Mouse (Mus musculus): ENCODE data around the gene Ddah1.

Ddah1 gene

GRCm38 (mm10) chr3:145758561-145759378 lies at the start of gene Ddah1:
TSS of gene Ddah1 (plus strand) at chr3:145758675.
- DNase-seq (ENCODE audit: low spot score in 2 of 2) = no peak

- DNase-seq (ENCODE audit: low spot score in 2 of 2) = no peak
These were observed 42.6 kb upstream of the Ddah1 start for GRCm38 (mm10) chr3:145715923-145716322.

GRCm38 (mm10) chr3:145719660-145720059 lies 38.8 kb upstream of the Ddah1 start:
- DNase-seq (ENCODE audit: low spot score in 2 of 2) = no peak

GRCm38 (mm10) chr3:145725078-145725477 lies 33.4 kb upstream of the Ddah1 start:
- DNase-seq (ENCODE audit: low spot score in 2 of 2) = no peak

GRCm38 (mm10) chr3:145728336-145728735 lies 30.1 kb upstream of the Ddah1 start:
- no peak for DNase-seq (ENCODE audit: low spot score in 2 of 2)

- DNase-seq (ENCODE audit: low spot score in 2 of 2) = no peak
These were observed 28.9 kb upstream of the Ddah1 start for GRCm38 (mm10) chr3:145729531-145729930.

- no peak for DNase-seq (ENCODE audit: low spot score in 2 of 2)
These were observed 28.4 kb upstream of the Ddah1 start for GRCm38 (mm10) chr3:145730092-145730491.

- DNase-seq (ENCODE audit: low spot score in 2 of 2) = no peak
These were observed 23.6 kb upstream of the Ddah1 start for GRCm38 (mm10) chr3:145734857-145735256.

GRCm38 (mm10) chr3:145736562-145736961 lies 21.9 kb upstream of the Ddah1 start:
- no peak for DNase-seq (ENCODE audit: low spot score in 2 of 2)

- no peak for DNase-seq (ENCODE audit: low spot score in 2 of 2)
These were observed 19.8 kb upstream of the Ddah1 start for GRCm38 (mm10) chr3:145738662-145739061.

- no peak for DNase-seq (ENCODE audit: low spot score in 2 of 2)
These were observed 18.6 kb upstream of the Ddah1 start for GRCm38 (mm10) chr3:145739904-145740303.

- no peak for DNase-seq (ENCODE audit: low spot score in 2 of 2)
These were observed 15.4 kb upstream of the Ddah1 start for GRCm38 (mm10) chr3:145743050-145743449.

- DNase-seq (ENCODE audit: low spot score in 2 of 2) = no peak
These were observed 14.9 kb upstream of the Ddah1 start for GRCm38 (mm10) chr3:145743476-145744027.

- DNase-seq (ENCODE audit: low spot score in 2 of 2) = no peak
These were observed 9.8 kb upstream of the Ddah1 start for GRCm38 (mm10) chr3:145748626-145749025.

GRCm38 (mm10) chr3:145756457-145756856 lies 2.0 kb upstream of the Ddah1 start:
- no peak for DNase-seq (ENCODE audit: low spot score in 2 of 2)

GRCm38 (mm10) chr3:145757177-145757576 lies 1.3 kb upstream of the Ddah1 start:
- no peak for DNase-seq (ENCODE audit: low spot score in 2 of 2)

- no peak for DNase-seq (ENCODE audit: low spot score in 2 of 2)
These were observed 631 bp upstream of the Ddah1 start for GRCm38 (mm10) chr3:145757844-145758243.

GRCm38 (mm10) chr3:145759379-145760209 lies 1.1 kb downstream of the Ddah1 start:
- no peak for DNase-seq (ENCODE audit: low spot score in 2 of 2)

GRCm38 (mm10) chr3:145760547-145760946 lies 2.1 kb downstream of the Ddah1 start:
- no peak for DNase-seq (ENCODE audit: low spot score in 2 of 2)

GRCm38 (mm10) chr3:145761501-145762170 lies 3.2 kb downstream of the Ddah1 start:
- no peak for DNase-seq (ENCODE audit: low spot score in 2 of 2)

GRCm38 (mm10) chr3:145762957-145763641 lies 4.6 kb downstream of the Ddah1 start:
- DNase-seq (ENCODE audit: low spot score in 2 of 2) = no peak
